Mouse (Mus musculus) left cerebral cortex, adult 8-10 months (tissue): ENCODE data around the gene Nlk. TPM values are rescaled to one million over a fixed set of nuclear protein-coding genes. Genes with fewer than 3 reads are reported as not detected.
"Not testable (repeated sequence)": the region's sequence is repeated elsewhere in the genome, so short reads cannot be mapped to it uniquely, and the experiment has no call there.

Experiments
- DNase-seq, 2 experiments: peaks; one replicate each; pipeline ENCODE4 v3.0.0; 2022; ENCODE audit warnings: low spot score in 2 of 2
- total RNA-seq, 4 experiments: library from RNA; stranded (reverse); gene quantifications; 2 replicates each; pipeline ENCODE4 v1.2.4; 2022

Nlk gene
- total RNA-seq, 4 experiments from 2014 or later, result 84.1 to 92.5 (median 87.6) TPM

DNA sequence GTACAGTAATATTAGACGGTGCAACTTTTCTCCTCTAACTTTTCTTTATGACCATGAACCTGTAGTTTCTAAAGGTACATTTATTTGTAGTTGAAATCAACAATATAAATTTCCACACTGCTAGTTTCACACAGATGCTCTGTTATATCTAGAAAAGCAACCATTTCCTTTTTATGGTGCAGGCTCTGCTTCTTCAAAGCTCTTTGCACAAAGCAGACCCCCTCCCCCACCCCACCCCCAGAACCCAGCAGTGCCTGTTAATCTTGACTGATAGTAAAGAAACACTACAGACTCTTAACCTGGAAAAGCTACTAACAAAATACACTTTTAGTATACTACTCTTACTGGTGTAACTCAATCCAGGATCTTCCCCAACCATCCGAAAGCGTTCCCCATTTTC lies 6.6 kb downstream of the Nlk start:
- DNase-seq, result no peak

DNA sequence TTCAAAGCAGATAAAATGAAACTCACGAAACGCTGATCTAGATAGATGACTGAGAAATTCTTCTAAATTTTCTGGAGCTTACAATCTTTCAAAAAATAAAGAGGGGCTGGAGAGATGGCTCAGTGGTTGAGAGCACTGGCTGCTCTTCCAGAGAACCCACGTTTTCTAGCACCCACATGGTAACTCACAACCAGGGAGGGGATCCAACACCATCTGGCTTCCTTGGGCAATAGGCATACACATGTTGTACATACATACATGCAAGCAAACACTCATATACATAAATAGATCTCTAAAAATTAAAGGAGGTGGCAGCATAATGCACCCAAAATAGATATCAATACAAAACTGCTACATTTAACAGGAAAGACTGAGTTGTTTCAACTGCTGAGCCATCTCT lies 16.1 kb downstream of the Nlk start:
- DNase-seq, result peak in 1 of 2 experiments; percentile 76

DNA sequence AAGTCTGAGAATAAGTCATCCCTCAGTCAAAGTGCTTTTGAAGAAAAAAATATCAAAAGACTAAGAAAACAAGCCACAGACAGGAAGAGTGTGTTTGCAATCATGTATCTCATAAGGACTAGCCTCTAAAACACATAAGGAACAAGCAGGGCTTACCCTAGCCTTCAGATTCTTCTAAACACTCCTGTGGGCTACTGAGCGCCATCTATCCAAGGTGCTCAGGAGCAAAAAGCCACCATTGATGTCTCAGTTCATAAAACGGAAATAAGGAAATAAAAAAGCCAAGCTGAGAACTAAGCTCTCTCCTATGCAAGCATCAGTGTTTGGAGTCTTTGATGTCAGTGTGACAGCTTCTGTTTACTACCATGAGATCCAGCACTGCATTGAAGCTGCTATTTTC lies 18.4 kb downstream of the Nlk start:
- no peak for DNase-seq

GRCm38 (mm10) chr11:78668647-78669046 lies 28.5 kb downstream of the Nlk start:
- DNase-seq, result no peak

GRCm38 (mm10) chr11:78664853-78665252 lies 32.3 kb downstream of the Nlk start:
- no peak for DNase-seq

DNA sequence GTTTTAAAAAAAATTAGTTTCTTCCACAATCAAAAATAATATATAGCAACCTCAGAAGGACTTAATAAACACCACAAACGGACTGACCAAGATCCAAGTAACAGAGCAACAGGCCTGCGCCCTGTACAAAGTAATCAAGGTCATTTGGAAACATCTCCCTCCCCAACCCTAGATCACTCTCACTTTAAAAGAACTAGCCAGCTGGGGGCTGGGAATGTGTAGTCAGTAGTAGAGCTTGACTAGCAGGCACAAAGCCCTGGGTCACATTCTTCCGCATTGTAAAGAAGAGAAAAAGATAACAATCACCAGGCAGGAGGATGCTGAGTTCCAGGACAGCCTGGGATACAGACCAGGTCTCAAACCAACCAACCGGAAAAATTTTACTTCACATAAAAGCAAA lies 33.3 kb downstream of the Nlk start:
- DNase-seq, result no peak

DNA sequence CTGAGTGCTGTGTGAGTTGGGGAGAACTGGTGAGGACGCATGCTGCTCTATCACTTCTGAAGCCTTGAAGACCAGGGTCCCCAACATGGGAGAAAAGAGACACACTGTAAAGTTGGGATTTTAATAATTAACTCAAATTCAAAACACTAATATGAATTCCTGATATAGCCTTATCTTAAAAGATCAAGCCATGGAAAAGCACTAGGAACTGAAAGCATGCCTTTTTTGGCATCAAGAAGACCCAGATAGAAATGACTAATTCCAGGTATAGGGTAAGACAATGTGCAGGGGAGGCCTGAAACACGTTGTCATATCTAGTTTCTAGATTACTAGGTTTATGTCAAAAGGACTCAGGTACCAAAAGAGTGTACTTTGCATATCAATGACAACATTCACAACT lies 48.0 kb downstream of the Nlk start:
- no peak for DNase-seq

GRCm38 (mm10) chr11:78648405-78648804 lies 48.8 kb downstream of the Nlk start:
- DNase-seq, result not testable (repeated sequence)

DNA sequence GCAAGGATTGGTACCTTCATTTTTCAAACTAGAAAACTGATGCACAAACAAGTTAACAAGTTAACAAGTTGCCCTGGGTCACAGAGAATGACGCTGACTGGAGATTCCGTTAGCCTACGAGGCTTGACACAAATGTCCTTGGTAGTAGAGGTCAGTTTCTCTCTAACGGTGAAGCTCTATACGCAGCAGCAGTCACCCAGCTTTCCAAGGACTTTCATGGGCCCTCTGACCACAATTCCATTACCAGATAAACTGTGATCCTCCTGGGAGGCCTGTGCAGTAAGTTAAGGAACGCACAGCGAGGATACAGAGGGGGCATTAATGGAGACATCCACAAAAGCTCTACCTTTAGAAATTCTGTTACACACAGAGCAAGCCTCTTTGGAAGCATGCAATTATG lies 53.4 kb downstream of the Nlk start:
- DNase-seq, result no peak

GRCm38 (mm10) chr11:78642151-78642550 lies 55.0 kb downstream of the Nlk start:
- DNase-seq, result no peak

GRCm38 (mm10) chr11:78641088-78641487 lies 56.1 kb downstream of the Nlk start:
- no peak for DNase-seq

DNA sequence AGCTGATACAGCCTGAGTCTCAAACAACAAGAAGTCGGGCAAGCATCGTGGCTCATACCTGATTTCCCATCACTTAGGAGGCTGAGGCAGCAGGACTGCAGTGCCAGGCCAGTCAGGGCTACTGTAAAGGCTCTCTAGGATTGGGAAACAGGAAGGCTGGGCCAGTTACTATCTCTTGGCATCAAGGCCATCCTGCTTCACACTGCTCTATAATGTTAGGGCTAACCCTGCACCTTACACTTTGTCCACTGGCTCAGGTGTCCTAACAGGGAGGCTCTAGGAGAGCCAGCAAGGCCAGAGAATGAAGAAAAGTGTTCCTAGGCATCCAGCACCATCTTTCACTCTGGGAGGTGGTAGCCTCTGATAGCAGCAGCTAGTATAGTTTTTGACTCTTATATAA lies 64.4 kb downstream of the Nlk start:
- no peak for DNase-seq

DNA sequence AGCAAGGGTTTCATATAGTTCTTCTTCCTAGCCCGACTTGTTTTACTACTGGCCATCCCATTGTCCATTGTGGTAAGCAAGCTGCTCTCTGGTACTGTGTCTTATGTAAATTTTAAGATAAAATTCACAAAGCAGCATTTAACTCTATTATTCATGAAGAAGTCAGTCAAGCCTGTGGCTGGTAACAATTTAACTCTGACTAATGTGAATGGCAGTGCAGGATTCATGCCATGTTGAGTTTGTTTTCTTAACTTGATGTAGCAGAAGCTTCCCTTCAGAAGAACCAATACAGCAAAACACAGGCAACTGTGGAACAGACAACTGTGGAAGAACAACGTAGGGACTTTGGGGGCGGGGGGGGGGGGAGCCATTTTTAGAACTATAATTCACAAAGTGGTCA lies 68.3 kb downstream of the Nlk start:
- DNase-seq, result no peak

GRCm38 (mm10) chr11:78624377-78624776 lies 72.8 kb downstream of the Nlk start:
- DNase-seq, result no peak

DNA sequence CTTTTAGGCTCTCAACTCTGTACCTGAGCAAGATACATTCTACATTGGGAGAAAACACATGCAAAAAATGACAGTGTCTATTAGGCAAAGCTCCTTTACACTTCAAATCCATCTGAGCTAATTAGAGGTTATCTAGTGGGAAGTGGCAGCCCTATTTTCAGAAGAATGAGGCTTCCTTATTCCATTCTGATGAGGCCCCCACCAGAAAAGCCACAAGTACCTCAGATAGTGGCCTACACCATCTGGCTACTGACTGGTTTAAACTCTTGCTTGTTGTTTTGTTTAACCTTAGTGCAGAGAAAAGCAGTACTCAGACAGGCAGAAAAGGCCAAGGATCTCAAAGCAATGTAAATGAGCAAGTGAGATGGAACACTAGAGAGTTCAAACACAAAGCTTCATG lies 75.2 kb downstream of the Nlk start:
- DNase-seq, result no peak

DNA sequence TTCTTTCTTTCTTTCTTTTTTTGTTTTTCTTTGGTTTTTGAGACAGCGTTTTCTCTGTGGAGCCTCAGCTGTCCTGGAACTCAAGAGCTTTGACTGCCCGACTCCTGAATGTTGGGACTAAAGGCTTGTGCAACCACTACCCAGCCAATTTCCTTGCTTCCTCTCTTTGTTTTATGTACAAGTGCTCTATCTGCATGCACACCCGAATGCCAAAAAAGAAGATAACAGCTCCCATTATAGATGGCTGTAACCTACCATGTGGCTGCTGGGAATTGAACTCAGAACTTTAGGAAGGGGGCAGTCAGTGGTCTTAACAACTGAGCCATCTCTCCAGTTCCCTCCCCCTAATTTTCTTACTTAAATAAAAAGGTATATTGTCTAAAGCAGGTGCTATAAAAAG lies 77.0 kb downstream of the Nlk start:
- no peak for DNase-seq

DNA sequence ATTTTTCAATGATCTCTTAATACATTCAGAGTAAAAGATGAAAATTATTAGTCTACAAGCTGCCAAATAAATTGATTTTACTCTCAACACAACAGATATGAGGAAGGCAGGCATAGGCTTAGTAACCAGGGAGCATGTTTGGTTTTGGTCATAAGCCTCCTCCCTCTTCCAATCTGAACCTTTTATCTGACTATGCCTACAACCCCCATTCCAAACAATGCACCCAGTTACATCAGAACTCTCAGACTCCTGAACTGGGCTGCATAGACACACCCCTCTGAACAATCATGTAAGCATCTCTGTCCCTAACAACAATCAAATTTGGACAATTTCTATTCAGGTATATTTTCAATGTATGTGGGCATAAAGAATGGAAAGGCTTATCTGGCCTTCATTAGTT lies 85.9 kb downstream of the Nlk start:
- no peak for DNase-seq

- no peak for DNase-seq
These were observed 87.5 kb downstream of the Nlk start for GRCm38 (mm10) chr11:78609657-78610056.

GRCm38 (mm10) chr11:78604826-78605225 lies 92.3 kb downstream of the Nlk start:
- no peak for DNase-seq

DNA sequence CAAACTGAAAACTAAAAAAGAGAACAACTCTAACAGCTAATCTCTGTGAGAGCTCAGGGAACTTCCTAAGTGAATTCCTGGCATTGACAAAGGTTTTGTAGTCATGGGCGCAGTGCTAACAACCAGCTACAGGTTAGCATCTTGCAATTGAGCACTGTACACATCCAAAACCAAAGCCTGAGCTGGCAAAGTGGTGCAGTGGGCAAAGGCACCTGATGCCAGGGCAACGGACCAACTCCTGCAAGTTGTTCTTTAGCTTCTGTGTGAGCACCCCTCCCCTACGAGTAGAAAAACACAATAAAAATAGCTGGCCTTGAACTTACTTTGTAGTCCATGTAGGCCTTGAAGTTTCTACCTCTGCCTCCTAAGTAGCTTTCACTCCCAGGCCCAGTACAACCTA lies 94.4 kb downstream of the Nlk start:
- no peak for DNase-seq

GRCm38 (mm10) chr11:78600926-78601590 lies 96.1 kb downstream of the Nlk start:
- no peak for DNase-seq

DNA sequence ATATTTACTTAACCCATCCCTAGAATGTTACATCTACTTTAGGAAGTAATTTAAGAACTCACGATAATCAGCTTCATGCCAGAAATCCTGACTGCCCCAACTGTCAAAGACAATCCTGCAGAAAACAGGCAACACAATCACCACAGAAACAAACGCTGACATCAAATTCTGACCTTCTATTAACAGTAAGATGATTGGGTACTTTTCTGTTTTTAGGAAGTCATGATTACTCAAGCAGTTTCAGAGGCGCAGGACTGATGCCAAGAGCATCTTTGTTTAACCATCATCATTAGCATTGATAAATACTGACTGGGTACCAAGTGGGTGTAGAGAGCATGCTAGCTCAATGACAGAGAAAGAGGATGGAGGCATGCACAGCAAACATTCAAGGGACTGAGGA lies 96.7 kb downstream of the Nlk start:
- no peak for DNase-seq

GRCm38 (mm10) chr11:78600051-78600450 lies 97.1 kb downstream of the Nlk start:
- no peak for DNase-seq
